Mouse (Mus musculus): ENCODE results near the gene Slc31a1.

- TF ChIP-seq CTCF (IDR thresholded peaks at IDR 0.05 in 2 of 3, conservative IDR thresholded peaks at IDR 0.05 in 1 of 3; ENCODE audit: control insufficient read depth in 1 of 3, insufficient read depth in 1 of 3, low read depth in 2 of 3, low read length in 3 of 3, poor library complexity in 1 of 3, severe bottlenecking in 1 of 3), result no peak
- no peak for TF ChIP-seq BHLHE40 (IDR thresholded peaks at IDR 0.05; ENCODE audit: borderline replicate concordance, low read depth, low read length)
- no peak for TF ChIP-seq KAT2A (conservative IDR thresholded peaks at IDR 0.05; ENCODE audit: low read depth, low read length)
- no peak for TF ChIP-seq GABPA (IDR thresholded peaks at IDR 0.05; ENCODE audit: low read depth, low read length)
- no peak for TF ChIP-seq USF1 (IDR thresholded peaks at IDR 0.05; ENCODE audit: low read depth, low read length)
- TF ChIP-seq MAFK (IDR thresholded peaks at IDR 0.05; ENCODE audit: borderline replicate concordance, low read depth, low read length), result no peak
- no peak for TF ChIP-seq EP300 (IDR thresholded peaks at IDR 0.05; ENCODE audit: low read depth in 1 of 2, low read length in 2 of 2)
- TF ChIP-seq ZKSCAN1 (IDR thresholded peaks at IDR 0.05; ENCODE audit: low read depth, low read length), result no peak
- TF ChIP-seq HCFC1 (IDR thresholded peaks at IDR 0.05; ENCODE audit: low read depth, low read length), result no peak
- no peak for TF ChIP-seq MAZ (IDR thresholded peaks at IDR 0.05; ENCODE audit: low read depth, low read length)
- no peak for TF ChIP-seq GATA1 (IDR thresholded peaks at IDR 0.05; ENCODE audit: low read depth, low read length)
- no peak for TF ChIP-seq JUND (IDR thresholded peaks at IDR 0.05; ENCODE audit: low read depth, low read length)
- no peak for TF ChIP-seq POLR2A (IDR thresholded peaks at IDR 0.05; ENCODE audit: control insufficient read depth in 1 of 2, insufficient read depth in 1 of 2, low read depth in 1 of 2, low read length in 2 of 2, poor library complexity in 1 of 2)
- TF ChIP-seq ZC3H11A (IDR thresholded peaks at IDR 0.05; ENCODE audit: low read depth, low read length), result no peak
Observed at GRCm38 (mm10) chr4:62393459-62393858, 32.9 kb downstream of the Slc31a1 start.
